Mouse (Mus musculus) intestine, embryonic 15.5 days (tissue): ENCODE data around the gene Bckdha. TPM values are rescaled to one million over a fixed set of nuclear protein-coding genes. Genes with fewer than 3 reads are reported as not detected.

Experiments
- ATAC-seq: fragments of 200-750 bp; cut with Nextera tagmentation; 2 replicates; pipeline ENCODE4 v1.8.0; 2017; ENCODE audit warnings: moderate TSS enrichment, moderate library complexity
- H3K27ac ChIP-seq: fragments of 300-500 bp; sonication (generic); 2 replicates; pipeline ENCODE4 v1.5.1; 2015; ENCODE audit warnings: mild to moderate bottlenecking, inconsistent platforms
- H3K27me3 ChIP-seq: fragments of 300-500 bp; sonication (generic); replicated peaks from 2 replicates; pipeline ENCODE4 v1.6.1; 2015; ENCODE audit warnings: inconsistent platforms
- H3K36me3 ChIP-seq: fragments of 300-500 bp; sonication (generic); 2 replicates; pipeline ENCODE4 v1.6.1; 2015; ENCODE audit warnings: inconsistent platforms
- H3K4me1 ChIP-seq: fragments of 300-500 bp; sonication (generic); replicated peaks from 2 replicates; pipeline ENCODE4 v1.6.1; 2015; ENCODE audit warnings: inconsistent platforms
- H3K4me2 ChIP-seq: fragments of 300-500 bp; sonication (generic); replicated peaks from 2 replicates; pipeline ENCODE4 v1.6.1; 2015; ENCODE audit warnings: mild to moderate bottlenecking, inconsistent platforms
- H3K4me3 ChIP-seq: fragments of 300-500 bp; sonication (generic); replicated peaks from 2 replicates; pipeline ENCODE4 v1.5.1; 2015; ENCODE audit warnings: inconsistent platforms
- H3K9ac ChIP-seq: fragments of 300-500 bp; sonication (generic); 2 replicates; pipeline ENCODE4 v1.6.1; 2015; ENCODE audit warnings: inconsistent platforms
- H3K9me3 ChIP-seq: fragments of 300-500 bp; sonication (generic); 2 replicates; pipeline ENCODE4 v1.6.1; 2016; ENCODE audit warnings: inconsistent platforms
- WGBS: fragments of 180-500 bp; shearing (Covaris S2); methylation state at CpG from one replicate; pipeline ENCODE4 v1.1.7; 2015; 5-methylcytosine and 5-hydroxymethylcytosine counted together
- polyA plus RNA-seq: library from polyadenylated mRNA; unstranded; fragments of >200 nt; fragmentation: Nextera tagmentation; extraction: Ambion mirVana; gene quantifications from 2 replicates; pipeline ENCODE4 v1.2.1, GENCODE M21; 2015

Gene Bckdha
- polyA plus RNA-seq, 1 experiment from 2014 or later, result 44.7 TPM

DNA sequence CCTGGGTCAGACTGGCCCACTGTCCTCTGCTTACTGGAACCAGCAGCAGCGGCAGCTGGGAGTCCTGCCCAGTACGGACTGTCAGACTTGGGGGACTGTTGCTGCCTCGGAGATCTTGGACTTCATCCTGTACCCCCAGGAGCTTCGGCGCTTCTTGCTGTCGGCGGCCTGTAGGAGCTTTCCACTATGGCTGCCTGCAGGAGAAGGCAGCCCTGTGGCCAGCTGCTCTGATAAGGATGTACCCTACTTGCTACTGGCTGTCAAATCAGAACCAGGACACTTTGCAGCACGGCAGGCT is 30.5 kb downstream of the Bckdha start:
- Histone ChIP-seq H3K9me3 (no peaks in the 10 kb centered on the region), H3K27me3 (no peaks in the 10 kb centered on the region), H3K27ac (no peak overlapping the region), H3K9ac (peak overlapping the region; percentile 57), H3K4me3 (peak overlapping the region; percentile 48), H3K36me3 (peaks cover 16% of the 10 kb centered on the region; the same call in 1 of the 2 replicates), H3K4me1 (peaks cover 25% of the 10 kb centered on the region), H3K4me2 (peak overlapping the region; percentile 84)
- WGBS, result 56% methylated on average over 8 of the region's 8 CpGs
- no peak for ATAC-seq

DNA sequence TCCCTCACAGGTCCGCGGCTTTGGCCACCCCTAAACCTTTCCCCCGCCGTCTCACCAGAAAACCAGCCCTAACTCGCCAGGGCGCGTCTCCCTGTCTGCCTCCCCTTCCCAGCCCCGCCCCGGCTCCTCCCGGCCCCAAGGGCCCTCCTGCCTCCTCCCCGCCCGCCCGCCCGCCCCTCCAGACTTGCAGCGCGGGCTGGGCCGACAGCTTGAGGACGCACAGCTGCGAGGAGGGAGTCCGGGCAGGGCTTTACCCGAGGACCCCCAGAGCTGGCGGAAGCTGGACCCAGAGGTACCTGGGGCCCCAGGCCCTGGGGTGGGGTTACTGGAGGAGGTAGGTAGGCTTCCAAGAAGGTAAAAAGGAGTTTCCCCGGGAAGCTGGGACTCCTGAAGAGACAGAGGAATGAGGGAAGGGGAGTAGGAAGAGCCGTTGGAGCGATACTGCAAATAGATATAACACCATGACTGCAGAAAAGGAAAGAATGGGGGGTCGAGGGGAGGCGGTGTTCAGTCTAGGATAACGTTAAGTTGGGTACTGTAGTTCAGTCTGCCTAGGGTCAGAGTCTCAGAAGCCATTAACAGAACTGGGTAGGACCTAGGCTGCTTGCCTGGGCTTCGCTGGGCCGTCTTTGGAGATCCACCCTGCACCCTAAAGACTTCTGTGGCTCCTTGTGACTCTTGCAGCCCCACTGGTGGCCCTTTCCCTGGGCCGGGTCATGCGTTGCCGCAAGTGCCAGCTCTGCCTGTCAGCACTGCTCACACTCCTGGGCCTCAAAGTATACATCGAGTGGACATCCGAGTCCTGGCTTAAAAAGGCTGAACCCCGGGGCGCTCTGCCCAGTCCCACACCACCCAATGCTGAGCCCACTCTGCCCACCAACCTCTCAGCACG is 31.1 kb downstream of the Bckdha start:
- H3K9ac ChIP-seq, result peak overlapping the region; percentile 57
- H3K36me3 ChIP-seq, result peaks cover 16% of the 10 kb centered on the region; the same call in 1 of the 2 replicates
- no peaks in the 10 kb centered on the region for H3K9me3 ChIP-seq
- ATAC-seq, result peak; percentile 91
- H3K27me3 ChIP-seq, result no peaks in the 10 kb centered on the region
- H3K4me1 ChIP-seq, result peaks cover 25% of the 10 kb centered on the region
- peak overlapping the region; percentile 48 for H3K4me3 ChIP-seq
- peak overlapping the region; percentile 84 for H3K4me2 ChIP-seq
- 15% methylated on average over 37 of the region's 38 CpGs for WGBS
- H3K27ac ChIP-seq, result peak overlapping the region; percentile 60

DNA sequence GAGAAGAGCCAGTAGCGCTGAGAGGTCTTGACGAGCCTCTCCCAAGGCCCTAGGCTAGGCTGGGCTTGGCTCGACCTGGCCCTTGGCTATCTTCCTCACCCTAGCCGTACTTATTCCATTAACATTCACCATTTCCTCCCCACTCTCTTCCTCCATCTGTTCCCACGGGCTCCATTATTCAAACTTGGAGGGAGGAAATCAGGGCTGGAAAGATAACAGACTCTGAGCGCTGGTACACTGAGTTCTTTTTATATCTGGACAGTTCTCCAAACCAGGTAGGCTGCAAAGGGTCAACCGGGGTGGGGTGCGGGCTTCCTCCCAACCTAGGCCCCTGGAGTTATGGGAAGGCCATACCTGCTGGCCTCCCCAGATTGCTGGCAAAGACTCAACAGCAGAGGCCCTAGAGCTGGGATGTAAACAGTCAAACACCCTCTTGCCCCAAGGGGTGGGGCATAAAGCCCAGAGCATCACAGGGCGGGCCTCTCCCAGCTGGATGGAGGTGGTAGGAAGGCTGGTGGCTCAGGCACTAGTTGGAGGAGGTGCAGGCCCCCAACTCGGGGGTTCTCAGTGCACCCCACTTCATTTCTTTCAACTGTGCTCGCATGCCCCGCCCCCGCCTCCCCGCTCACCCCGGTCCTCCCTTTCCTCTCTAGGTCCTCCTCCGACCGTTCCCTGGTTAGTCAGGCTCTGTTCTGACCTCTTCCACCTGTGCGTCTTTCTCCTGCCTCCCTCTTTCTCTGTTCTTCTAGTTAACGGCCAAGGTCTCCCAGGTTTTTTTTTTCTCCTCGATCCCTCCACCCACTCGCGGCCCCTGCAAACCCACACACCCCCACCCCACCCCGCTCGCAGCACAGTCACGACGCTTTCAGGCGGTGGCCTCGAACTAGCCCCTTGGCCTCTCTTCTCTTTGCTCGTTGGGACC is 32.0 kb downstream of the Bckdha start, which contains the start of gene B3gnt8:
B3gnt8 (plus strand) TSS at position 146 of the 922 bp plus-strand sequence.
- peak within 1 kb of the TSS; percentile 60 for H3K27ac ChIP-seq
- ATAC-seq, result peak; percentile 55
- peak within 1 kb of the TSS; percentile 84 for H3K4me2 ChIP-seq
- peaks cover 25% of the 10 kb centered on the region for H3K4me1 ChIP-seq
- H3K36me3 ChIP-seq, result peaks cover 16% of the 10 kb centered on the region; the same call in 1 of the 2 replicates
- no peaks in the 10 kb centered on the region for H3K9me3 ChIP-seq
- H3K4me3 ChIP-seq, result peak within 1 kb of the TSS; percentile 48
- 14% methylated on average over 29 of the region's 29 CpGs for WGBS
- no peaks in the 10 kb centered on the region for H3K27me3 ChIP-seq
- peak within 1 kb of the TSS; percentile 57 for H3K9ac ChIP-seq

DNA sequence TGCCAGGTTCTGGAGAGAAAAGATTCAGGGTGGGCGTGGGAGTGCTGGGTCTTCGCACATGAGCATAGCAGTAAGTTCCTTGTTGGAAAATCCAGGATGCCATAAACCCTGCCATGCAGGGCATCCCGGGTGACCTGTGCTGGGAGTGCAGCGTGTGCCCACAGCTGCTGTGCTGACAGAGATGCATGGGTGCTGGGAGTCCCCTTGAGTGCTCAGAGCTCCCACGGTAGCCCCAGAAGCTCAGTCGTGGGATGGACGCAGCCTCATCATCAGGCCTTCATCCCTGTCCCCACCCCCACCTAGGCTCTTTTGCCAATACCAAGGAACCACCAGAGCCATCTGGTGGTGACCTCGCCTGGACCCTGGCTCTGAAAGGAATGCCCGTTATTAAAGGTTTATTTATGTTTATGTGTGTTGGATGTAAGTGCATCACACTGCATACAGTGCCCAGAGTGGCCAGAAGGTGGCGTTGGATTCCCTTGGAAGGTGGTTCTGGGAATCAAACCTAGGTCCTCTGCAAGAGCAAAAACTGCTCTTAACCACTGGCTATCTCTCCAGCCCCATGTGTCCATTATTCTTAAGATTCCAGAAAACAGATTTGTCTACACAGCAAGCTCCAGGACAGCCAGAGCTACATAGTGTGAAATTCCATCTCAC is 33.1 kb downstream of the Bckdha start:
- Histone ChIP-seq H3K9me3 (no peaks in the 10 kb centered on the region), H3K9ac (no peak overlapping the region), H3K27ac (no peak overlapping the region), H3K27me3 (no peaks in the 10 kb centered on the region), H3K4me1 (peaks cover 25% of the 10 kb centered on the region), H3K36me3 (peaks cover 16% of the 10 kb centered on the region; the same call in 1 of the 2 replicates), H3K4me2 (no peak overlapping the region), H3K4me3 (no peak overlapping the region)
- WGBS, result 74% methylated on average over 10 of the region's 10 CpGs
- ATAC-seq, result no peak

DNA sequence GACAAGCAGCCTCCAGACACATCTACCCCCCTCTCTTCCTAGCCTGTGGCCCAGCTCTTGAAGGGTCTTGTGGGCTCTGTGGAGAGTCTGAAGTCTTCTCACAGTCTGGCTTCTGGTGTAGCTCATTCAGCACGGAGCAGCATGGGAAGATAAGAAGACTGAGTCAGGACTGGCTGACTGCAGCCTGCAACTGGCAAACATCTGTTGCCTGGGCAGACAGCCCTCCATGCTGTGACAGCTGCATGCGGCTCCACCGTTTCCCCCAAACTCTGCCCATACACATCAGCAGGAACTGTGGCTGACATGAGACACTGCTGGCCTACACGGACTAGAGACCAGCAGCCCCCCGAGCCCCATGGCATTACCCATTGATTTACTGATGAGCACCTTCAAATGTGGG is 33.9 kb downstream of the Bckdha start:
- 0 out of 2 replicates have a peak overlapping the region, but pooled peaks have one; percentile 40 for H3K27ac ChIP-seq
- H3K9ac ChIP-seq, result no peak overlapping the region
- no peaks in the 10 kb centered on the region for H3K27me3 ChIP-seq
- no peak overlapping the region for H3K4me2 ChIP-seq
- peaks cover 7% of the 10 kb centered on the region; the same call in 1 of the 2 replicates for H3K36me3 ChIP-seq
- H3K4me1 ChIP-seq, result peaks cover 29% of the 10 kb centered on the region
- ATAC-seq, result no peak
- no peaks in the 10 kb centered on the region for H3K9me3 ChIP-seq
- 67% methylated on average over 5 of the region's 5 CpGs for WGBS
- H3K4me3 ChIP-seq, result no peak overlapping the region

DNA sequence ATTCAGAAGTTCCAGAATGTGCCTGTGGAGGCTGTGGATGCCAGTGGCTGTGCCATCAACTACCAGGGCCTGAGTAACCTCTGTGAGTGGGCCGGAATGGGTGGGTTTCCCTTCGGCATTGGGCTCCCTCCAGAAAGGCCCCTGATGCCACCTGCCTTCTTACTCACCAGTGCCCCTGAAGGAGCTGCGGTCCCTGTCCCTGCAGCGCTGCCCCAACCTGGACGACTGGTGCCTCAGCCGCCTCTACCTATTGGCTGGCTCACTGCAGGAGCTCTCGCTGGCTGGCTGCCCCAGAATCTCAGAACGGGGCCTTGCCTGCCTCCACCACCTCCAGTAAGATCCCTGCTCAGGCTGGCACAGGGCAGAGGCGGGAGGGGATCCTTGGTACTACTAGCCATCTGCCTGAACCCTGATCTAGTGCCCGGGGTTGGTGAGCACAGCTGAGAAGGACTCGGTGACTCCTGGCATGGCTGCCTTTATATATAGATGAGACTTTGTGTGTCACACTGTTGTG is 34.9 kb downstream of the Bckdha start:
- 91% methylated on average over 11 of the region's 11 CpGs for WGBS

DNA sequence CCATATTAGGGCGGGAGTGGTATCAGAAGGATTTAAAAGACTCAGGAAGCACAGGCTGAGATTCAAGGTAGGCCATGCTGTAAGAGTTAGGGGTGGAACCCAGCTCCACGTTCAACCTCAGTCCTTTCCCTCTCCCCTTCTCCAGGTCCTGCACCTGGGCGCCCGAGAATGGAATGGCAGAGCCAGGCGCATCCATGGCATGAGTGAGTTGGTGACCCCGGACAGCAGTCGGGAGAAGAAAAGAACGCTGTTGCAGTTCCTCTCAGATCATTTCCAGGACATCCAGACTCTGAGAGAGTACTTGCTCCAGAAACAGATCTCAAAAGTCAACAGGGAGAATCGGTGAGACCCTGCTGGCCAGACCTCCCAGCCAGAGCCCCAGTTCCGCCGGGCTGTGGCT is 38.0 kb downstream of the Bckdha start:
- Histone ChIP-seq H3K36me3 (peaks cover 5% of the 10 kb centered on the region; the same call in 1 of the 2 replicates), H3K4me1 (peaks cover 11% of the 10 kb centered on the region; the same call in 1 of the 2 replicates), H3K4me2 (no peak overlapping the region), H3K27me3 (no peaks in the 10 kb centered on the region), H3K9me3 (no peaks in the 10 kb centered on the region), H3K27ac (no peak overlapping the region), H3K4me3 (no peak overlapping the region), H3K9ac (no peak overlapping the region)
- ATAC-seq, result no peak
- WGBS, result 89% methylated on average over 11 of the region's 11 CpGs

More for the DNA sequence above, 34.9 kb downstream of the Bckdha start:
- Histone ChIP-seq H3K9me3 (no peaks in the 10 kb centered on the region), H3K36me3 (peaks cover 5% of the 10 kb centered on the region; the same call in 1 of the 2 replicates), H3K4me3 (no peak overlapping the region), H3K9ac (no peak overlapping the region), H3K27me3 (no peaks in the 10 kb centered on the region), H3K4me1 (peaks cover 28% of the 10 kb centered on the region), H3K4me2 (no peak overlapping the region), H3K27ac (no peak overlapping the region)
- ATAC-seq, result no peak

DNA sequence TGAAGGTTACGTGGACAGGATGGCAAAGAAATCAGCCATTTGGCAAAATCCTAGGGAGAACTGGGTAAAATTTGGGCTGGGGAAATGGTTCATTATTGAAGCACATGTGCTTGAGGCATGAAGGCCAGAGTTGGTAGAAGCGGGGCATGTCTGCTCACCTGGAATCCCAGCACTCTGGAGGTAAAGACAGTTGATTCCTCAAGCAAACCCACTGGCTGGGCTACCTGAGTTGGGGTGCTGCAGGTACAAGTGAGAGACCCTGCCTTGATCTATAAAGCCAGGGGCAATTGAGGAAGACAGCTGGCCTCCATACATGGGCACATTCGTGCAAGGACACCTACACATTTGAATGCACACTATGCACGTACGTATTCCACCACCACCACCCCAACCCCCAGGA is 38.7 kb downstream of the Bckdha start:
- Histone ChIP-seq H3K4me2 (peak overlapping the region; percentile 59), H3K9ac (no peak overlapping the region), H3K27ac (no peak overlapping the region), H3K36me3 (no peaks in the 10 kb centered on the region), H3K9me3 (no peaks in the 10 kb centered on the region), H3K27me3 (no peaks in the 10 kb centered on the region), H3K4me1 (peaks cover 11% of the 10 kb centered on the region; the same call in 1 of the 2 replicates), H3K4me3 (peak overlapping the region; percentile 58)
- ATAC-seq, result no peak
- WGBS, result 94% methylated on average over 5 of the region's 5 CpGs

DNA sequence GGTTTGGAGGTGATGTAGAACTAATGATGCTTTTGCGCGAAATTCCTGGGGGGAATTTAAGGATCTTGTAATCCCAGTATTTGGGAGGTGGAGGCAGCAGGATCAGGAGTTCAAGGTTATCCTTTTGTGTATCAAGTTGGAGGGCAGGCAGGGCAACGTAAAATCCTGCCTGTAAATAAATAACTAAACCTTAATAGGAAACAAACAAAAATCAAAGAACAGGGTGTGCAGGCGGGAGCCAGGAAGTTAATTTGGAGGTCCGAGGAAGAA is 39.1 kb downstream of the Bckdha start:
- WGBS, result 16% methylated on average over 5 of the region's 5 CpGs
- peak overlapping the region; percentile 59 for H3K4me2 ChIP-seq
- peak overlapping the region; percentile 45 for H3K9ac ChIP-seq
- no peaks in the 10 kb centered on the region for H3K36me3 ChIP-seq
- ATAC-seq, result no peak
- H3K4me3 ChIP-seq, result peak overlapping the region; percentile 58
- peaks cover 11% of the 10 kb centered on the region; the same call in 1 of the 2 replicates for H3K4me1 ChIP-seq
- no peaks in the 10 kb centered on the region for H3K27me3 ChIP-seq
- no peaks in the 10 kb centered on the region for H3K9me3 ChIP-seq
- H3K27ac ChIP-seq, result peak overlapping the region; percentile 28; the same call in 1 of the 2 replicates

DNA sequence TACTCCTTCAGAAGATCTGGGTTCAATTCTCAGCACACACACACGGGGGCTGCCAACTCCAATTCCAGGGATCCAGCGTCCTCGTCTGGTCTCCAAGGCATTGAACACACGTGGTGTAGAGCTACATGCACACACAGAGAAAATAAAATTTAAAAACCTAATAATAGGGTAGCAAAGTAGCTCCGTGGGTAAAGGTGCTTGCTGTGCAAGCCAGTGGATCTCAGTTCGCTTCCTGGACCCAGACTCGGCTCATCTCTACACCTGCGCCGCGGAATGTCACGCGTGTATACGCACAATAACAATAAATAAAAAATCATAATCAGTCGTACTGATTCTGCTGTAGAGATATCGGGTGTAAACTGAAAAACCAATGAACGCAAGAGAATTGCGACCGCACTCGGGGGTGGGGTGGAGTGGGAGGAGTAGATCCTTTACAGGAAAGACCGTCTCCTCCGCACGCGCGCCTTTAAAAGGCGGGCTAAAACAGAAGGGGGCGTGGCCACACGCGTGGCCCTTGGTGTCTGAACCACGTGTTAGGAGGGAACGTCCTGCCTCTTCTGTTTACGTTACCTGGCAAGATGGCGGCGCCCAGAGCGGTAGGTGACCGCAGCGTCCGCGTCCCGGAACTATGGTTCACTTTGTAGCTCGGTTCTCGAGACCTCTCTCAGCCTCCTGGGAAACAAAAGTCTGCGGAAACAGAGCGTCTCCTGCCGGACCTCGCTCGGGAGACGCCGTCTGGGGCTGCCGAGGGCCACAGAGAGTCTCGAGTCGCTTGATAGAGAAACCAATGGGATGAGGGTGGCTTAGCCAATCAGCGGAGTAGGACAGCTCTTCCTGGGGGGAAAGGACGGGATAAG is 39.7 kb downstream of the Bckdha start, which contains the start of gene Dmac2:
Dmac2 (plus strand) TSS at position 550 of the 857 bp plus-strand sequence.
- H3K4me2 ChIP-seq, result peak within 1 kb of the TSS; percentile 59
- H3K27ac ChIP-seq, result peak within 1 kb of the TSS; percentile 28; the same call in 1 of the 2 replicates
- WGBS, result 1% methylated on average over 53 of the region's 53 CpGs
- peak within 1 kb of the TSS; percentile 58 for H3K4me3 ChIP-seq
- no peaks in the 10 kb centered on the region for H3K27me3 ChIP-seq
- no peaks in the 10 kb centered on the region for H3K9me3 ChIP-seq
- peaks cover 11% of the 10 kb centered on the region; the same call in 1 of the 2 replicates for H3K4me1 ChIP-seq
- H3K9ac ChIP-seq, result peak within 1 kb of the TSS; percentile 45
- no peaks in the 10 kb centered on the region for H3K36me3 ChIP-seq
- peak; percentile 92 for ATAC-seq
